Mouse (Mus musculus): ENCODE data around the gene Pbxip1. TPM values are rescaled to one million over a fixed set of nuclear protein-coding genes. Genes with fewer than 3 reads are reported as not detected.
A peak's percentile ranks its signal among the peaks of the same experiment; 100 is the strongest.

Pbxip1 gene
- total RNA-seq, 1 experiment: 19.3 TPM

DNA sequence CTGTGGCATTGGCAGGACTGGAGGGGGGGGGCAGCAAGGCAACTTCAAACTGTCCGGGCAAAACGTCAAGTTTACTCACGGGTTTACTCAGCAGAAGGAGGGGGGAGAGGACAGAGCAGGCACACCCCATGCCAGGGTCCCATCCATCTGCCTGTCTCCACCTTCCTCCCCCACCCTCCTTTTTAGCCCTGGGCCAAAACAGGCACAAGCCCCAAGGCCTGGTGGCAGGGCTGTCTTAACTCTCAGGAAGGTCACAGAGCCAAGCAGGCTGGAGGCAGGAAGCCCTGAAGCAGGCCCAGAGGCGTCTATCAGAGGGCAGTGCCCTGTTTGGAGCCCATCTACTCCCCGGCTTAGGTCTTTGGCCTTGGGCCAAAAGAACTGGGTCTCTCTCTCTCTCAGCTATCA is 46.4 kb upstream of the Pbxip1 start:
- in situ Hi-C loops (cut with MboI; ENCODE audit: low sequenced_read_pairs in 2 of 2, unreplicated experiment in 2 of 2): no loop called here
- TF ChIP-seq CHD2 (IDR thresholded peaks at IDR 0.05; ENCODE audit: low read depth, low read length) (no peak), ZC3H11A (IDR thresholded peaks at IDR 0.05; ENCODE audit: borderline replicate concordance, low read depth, low read length) (no peak), MAFK (IDR thresholded peaks at IDR 0.05; ENCODE audit: insufficient read depth, low read depth, low read length) (no peak), HCFC1 (IDR thresholded peaks at IDR 0.05; ENCODE audit: borderline replicate concordance, insufficient read depth, low read length) (no peak), ZNF384 (IDR thresholded peaks at IDR 0.05; ENCODE audit: low read depth, low read length) (no peak)
- Histone ChIP-seq H3K4me3 (ENCODE audit: insufficient read depth in 1 of 2, low read depth in 1 of 2, low read length in 2 of 2, poor library complexity in 1 of 2, severe bottlenecking in 1 of 2) (no peak overlapping the region), H3K27ac (ENCODE audit: insufficient read depth, low read depth, low read length, poor library complexity, severe bottlenecking) (no peak overlapping the region), H3K9me3 (ENCODE audit: control insufficient read depth, insufficient read depth, low read depth, low read length) (no peaks in the 10 kb centered on the region), H3K36me3 (ENCODE audit: control insufficient read depth, insufficient read depth, low read length, poor library complexity, severe bottlenecking) (no peaks in the 10 kb centered on the region; the same call in 1 of the 2 replicates), H3K9ac (ENCODE audit: insufficient read depth, low read depth, low read length, poor library complexity, severe bottlenecking) (no peak overlapping the region), H3K4me1 (ENCODE audit: control insufficient read depth in 2 of 2, insufficient read depth in 2 of 2, low read length in 2 of 2, poor library complexity in 1 of 2) (peaks cover 0 to 42% of the 10 kb centered on the region in 2 experiments; a peak in 3 of 4 replicates)
- DNase-seq (ENCODE audit: low read depth, low spot score): no peak

DNA sequence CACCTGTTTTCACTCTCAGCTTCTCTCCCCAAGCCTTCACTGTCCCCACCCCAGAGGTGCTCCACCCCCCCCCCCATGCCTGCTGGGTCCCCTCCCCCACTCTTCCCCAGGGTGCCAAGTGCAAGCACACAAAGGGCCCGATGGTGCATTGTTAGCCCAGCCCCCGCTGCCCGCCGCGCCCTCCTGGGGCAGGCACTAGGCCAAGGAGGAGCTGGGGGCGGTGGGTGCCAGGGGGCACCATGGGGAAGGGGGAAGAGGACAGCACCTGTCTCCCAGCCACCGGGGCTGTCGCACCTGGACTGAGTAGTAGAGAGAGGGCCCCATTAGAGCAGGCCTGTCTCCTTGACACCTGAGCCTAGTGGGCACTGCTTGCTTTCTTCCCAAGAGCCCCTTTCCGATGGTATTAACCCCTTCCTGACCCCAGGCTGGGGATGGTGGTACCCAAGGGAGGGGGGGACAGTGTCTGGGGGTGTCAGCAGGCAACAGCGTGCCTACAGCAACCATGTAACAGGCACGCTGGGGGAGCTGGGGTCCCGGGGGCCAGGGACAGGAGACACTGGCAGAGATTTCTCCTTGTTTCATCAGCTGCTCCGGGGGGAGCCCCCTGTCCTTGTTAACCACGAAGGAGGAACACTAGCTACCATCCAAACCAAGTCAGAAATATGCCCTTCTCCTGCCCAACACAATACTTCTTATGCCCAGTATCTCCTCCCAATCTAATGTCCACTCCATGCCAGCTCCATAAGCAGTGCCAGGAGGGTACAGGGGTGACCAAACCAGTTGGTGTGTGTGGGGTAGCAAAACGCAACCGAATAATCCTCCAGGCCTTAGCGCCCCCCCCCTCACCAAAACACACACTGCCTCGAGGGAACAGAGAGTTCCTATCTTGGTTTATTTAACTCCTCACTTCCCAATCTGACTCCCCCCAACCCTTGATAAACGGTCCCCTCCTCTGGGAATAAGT is 45.5 kb upstream of the Pbxip1 start:
- TF ChIP-seq CHD2 (IDR thresholded peaks at IDR 0.05; ENCODE audit: low read depth, low read length) (no peak), ZNF384 (IDR thresholded peaks at IDR 0.05; ENCODE audit: low read depth, low read length) (no peak), HCFC1 (IDR thresholded peaks at IDR 0.05; ENCODE audit: borderline replicate concordance, insufficient read depth, low read length) (no peak), ZC3H11A (IDR thresholded peaks at IDR 0.05; ENCODE audit: borderline replicate concordance, low read depth, low read length) (no peak), MAFK (IDR thresholded peaks at IDR 0.05; ENCODE audit: insufficient read depth, low read depth, low read length) (no peak)
- no peaks in the 10 kb centered on the region; the same call in 1 of the 2 replicates for H3K36me3 ChIP-seq (ENCODE audit: control insufficient read depth, insufficient read depth, low read length, poor library complexity, severe bottlenecking)
- H3K9me3 ChIP-seq (ENCODE audit: control insufficient read depth, insufficient read depth, low read depth, low read length): no peaks in the 10 kb centered on the region
- H3K27ac ChIP-seq (ENCODE audit: insufficient read depth, low read depth, low read length, poor library complexity, severe bottlenecking): no peak overlapping the region
- H3K4me3 ChIP-seq (ENCODE audit: insufficient read depth in 1 of 2, low read depth in 1 of 2, low read length in 2 of 2, poor library complexity in 1 of 2, severe bottlenecking in 1 of 2): peak overlapping the region; percentile 71 to 75
- peak overlapping the region; percentile 71 for H3K9ac ChIP-seq (ENCODE audit: insufficient read depth, low read depth, low read length, poor library complexity, severe bottlenecking)
- no peak for DNase-seq (ENCODE audit: low read depth, low spot score)
- in situ Hi-C loops (cut with MboI; ENCODE audit: low sequenced_read_pairs in 2 of 2, unreplicated experiment in 2 of 2): no loop called here
- peaks cover 0 to 38% of the 10 kb centered on the region in 2 experiments; a peak in 3 of 4 replicates for H3K4me1 ChIP-seq (ENCODE audit: control insufficient read depth in 2 of 2, insufficient read depth in 2 of 2, low read length in 2 of 2, poor library complexity in 1 of 2)

DNA sequence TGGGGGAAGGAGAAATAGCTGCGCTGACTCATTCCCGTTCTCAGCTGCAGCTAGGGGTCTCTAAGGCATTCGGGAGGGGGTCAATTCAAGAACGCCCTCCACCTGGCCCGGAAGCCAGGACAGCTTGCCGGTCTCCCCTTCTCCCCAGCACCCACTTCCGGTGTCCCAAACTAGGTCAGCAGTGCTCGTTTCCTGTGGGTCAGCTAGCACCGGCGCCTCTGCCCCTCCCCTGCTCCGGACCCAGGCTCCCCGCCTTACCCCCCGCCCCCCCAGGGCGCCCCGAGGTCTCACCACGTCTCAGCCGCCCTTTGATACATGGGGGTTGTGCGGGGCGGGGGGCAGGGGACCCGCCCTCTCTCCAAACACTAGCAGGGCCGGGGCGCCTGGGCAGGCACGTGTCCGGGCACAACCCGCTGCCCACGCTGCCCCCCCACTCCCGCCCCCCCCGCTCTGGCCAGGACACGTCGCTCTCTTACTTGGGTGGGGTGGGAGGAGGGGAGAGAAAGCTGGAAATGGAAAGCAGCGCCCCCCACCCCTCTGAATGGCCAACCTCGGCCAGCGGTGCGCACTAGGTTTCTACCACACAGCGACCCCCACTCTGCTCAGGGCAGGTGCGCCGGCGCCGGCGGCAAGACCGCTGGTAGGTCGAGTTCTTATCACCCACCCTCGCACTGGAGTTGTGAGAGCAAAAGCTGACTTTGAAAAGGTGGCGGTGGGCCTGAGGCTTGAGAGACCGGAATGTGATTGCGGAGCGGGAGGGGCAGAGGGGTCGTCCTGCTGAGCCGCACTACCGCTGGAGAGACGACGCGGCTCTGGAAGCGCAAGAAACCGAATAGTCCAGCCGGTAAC is 44.6 kb upstream of the Pbxip1 start:
- in situ Hi-C loops (cut with MboI; ENCODE audit: low sequenced_read_pairs in 2 of 2, unreplicated experiment in 2 of 2): no loop called here
- peaks cover 0 to 30% of the 10 kb centered on the region in 2 experiments; a peak in 3 of 4 replicates for H3K4me1 ChIP-seq (ENCODE audit: control insufficient read depth in 2 of 2, insufficient read depth in 2 of 2, low read length in 2 of 2, poor library complexity in 1 of 2)
- H3K36me3 ChIP-seq (ENCODE audit: control insufficient read depth, insufficient read depth, low read length, poor library complexity, severe bottlenecking): no peaks in the 10 kb centered on the region; the same call in 1 of the 2 replicates
- H3K9me3 ChIP-seq (ENCODE audit: control insufficient read depth, insufficient read depth, low read depth, low read length): no peaks in the 10 kb centered on the region
- peak overlapping the region; percentile 24; the same call in 1 of the 2 replicates for H3K27ac ChIP-seq (ENCODE audit: insufficient read depth, low read depth, low read length, poor library complexity, severe bottlenecking)
- peak overlapping the region; percentile 71 to 75 for H3K4me3 ChIP-seq (ENCODE audit: insufficient read depth in 1 of 2, low read depth in 1 of 2, low read length in 2 of 2, poor library complexity in 1 of 2, severe bottlenecking in 1 of 2)
- no peak for TF ChIP-seq CHD2 (IDR thresholded peaks at IDR 0.05; ENCODE audit: low read depth, low read length)
- TF ChIP-seq ZC3H11A (IDR thresholded peaks at IDR 0.05; ENCODE audit: borderline replicate concordance, low read depth, low read length): no peak
- TF ChIP-seq ZNF384 (IDR thresholded peaks at IDR 0.05; ENCODE audit: low read depth, low read length): no peak
- no peak for TF ChIP-seq MAFK (IDR thresholded peaks at IDR 0.05; ENCODE audit: insufficient read depth, low read depth, low read length)
- no peak for TF ChIP-seq HCFC1 (IDR thresholded peaks at IDR 0.05; ENCODE audit: borderline replicate concordance, insufficient read depth, low read length)
- DNase-seq (ENCODE audit: low read depth, low spot score): no peak
- H3K9ac ChIP-seq (ENCODE audit: insufficient read depth, low read depth, low read length, poor library complexity, severe bottlenecking): peak overlapping the region; percentile 71

DNA sequence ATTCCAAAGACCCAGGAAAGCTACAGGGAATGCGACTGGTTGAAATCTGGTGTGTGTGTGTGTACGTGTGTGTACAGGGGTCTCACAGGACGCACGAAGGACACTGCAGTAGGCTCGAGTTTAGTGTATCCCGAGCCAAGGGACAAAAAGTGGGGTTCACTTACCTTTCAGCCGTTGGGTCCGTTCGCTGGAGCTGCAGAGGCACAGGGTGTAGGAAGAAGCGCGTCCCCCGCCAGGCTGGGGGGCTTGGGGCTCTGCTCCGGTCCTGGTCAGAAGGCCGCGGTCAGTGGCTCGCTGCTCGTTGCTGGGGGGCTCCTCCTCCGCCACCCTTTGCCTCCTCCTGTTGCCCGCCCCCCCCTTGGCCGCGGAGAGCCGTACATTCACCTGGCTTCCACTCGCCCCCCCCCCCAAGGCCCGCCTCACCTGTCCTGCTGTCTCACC is 43.6 kb upstream of the Pbxip1 start:
- in situ Hi-C loops (cut with MboI; ENCODE audit: low sequenced_read_pairs in 2 of 2, unreplicated experiment in 2 of 2): no loop called here
- Histone ChIP-seq H3K36me3 (ENCODE audit: control insufficient read depth, insufficient read depth, low read length, poor library complexity, severe bottlenecking) (no peaks in the 10 kb centered on the region; the same call in 1 of the 2 replicates), H3K4me3 (ENCODE audit: insufficient read depth in 1 of 2, low read depth in 1 of 2, low read length in 2 of 2, poor library complexity in 1 of 2, severe bottlenecking in 1 of 2) (peak overlapping the region; percentile 71 to 75), H3K4me1 (ENCODE audit: control insufficient read depth in 2 of 2, insufficient read depth in 2 of 2, low read length in 2 of 2, poor library complexity in 1 of 2) (peaks cover 0 to 20% of the 10 kb centered on the region in 2 experiments; a peak in 3 of 4 replicates), H3K27ac (ENCODE audit: insufficient read depth, low read depth, low read length, poor library complexity, severe bottlenecking) (no peak overlapping the region), H3K9ac (ENCODE audit: insufficient read depth, low read depth, low read length, poor library complexity, severe bottlenecking) (peak overlapping the region; percentile 62), H3K9me3 (ENCODE audit: control insufficient read depth, insufficient read depth, low read depth, low read length) (no peaks in the 10 kb centered on the region)
- TF ChIP-seq MAFK (IDR thresholded peaks at IDR 0.05; ENCODE audit: insufficient read depth, low read depth, low read length) (no peak), ZC3H11A (IDR thresholded peaks at IDR 0.05; ENCODE audit: borderline replicate concordance, low read depth, low read length) (no peak), ZNF384 (IDR thresholded peaks at IDR 0.05; ENCODE audit: low read depth, low read length) (no peak), CHD2 (IDR thresholded peaks at IDR 0.05; ENCODE audit: low read depth, low read length) (no peak)
- no peak for DNase-seq (ENCODE audit: low read depth, low spot score)

Measured in ES-E14 (cell line).